Mouse (Mus musculus): ENCODE data around the gene Hectd4. TPM values are rescaled to one million over a fixed set of nuclear protein-coding genes. Genes with fewer than 3 reads are reported as not detected.

Gene Hectd4
- total and polyA plus RNA-seq, 2 experiments from 2014 or later, result 15.9 to 107 TPM

DNA sequence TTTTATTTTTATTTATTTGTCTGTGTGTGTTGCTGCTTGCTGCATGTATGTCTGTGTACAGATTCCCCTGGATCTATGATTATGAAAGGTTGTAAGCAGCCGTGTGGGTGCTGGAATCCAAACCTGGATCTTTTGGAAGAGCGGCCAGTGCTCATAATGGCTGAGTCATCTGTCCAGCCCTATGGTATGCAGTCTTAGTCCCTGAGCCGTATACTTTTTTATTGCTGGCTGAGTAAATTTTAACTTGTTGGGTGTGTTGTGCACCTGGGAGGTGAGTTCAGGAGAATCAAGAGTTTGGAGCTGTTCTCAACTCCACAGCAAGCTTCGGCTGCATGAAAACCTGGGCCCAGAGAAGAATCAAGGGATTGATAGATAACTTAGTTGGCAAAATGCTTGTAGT lies 191.0 kb downstream of the Hectd4 start:
- Histone ChIP-seq H3K9me3 (ENCODE audit: low read length) (no peaks in the 10 kb centered on the region), H3K27ac (no peak overlapping the region), H3K36me3 (ENCODE audit: insufficient read depth, low read length) (peaks cover 45% of the 10 kb centered on the region; the same call in 1 of the 2 replicates), H3K4me2 (ENCODE audit: low read depth, low read length) (no peak overlapping the region), H3K9ac (replicated peaks; ENCODE audit: low read length) (no peak overlapping the region), H3K27me3 (ENCODE audit: insufficient read depth, low read length) (no peaks in the 10 kb centered on the region), H3K4me1 (ENCODE audit: insufficient read depth, low read length) (no peaks in the 10 kb centered on the region), H3K4me3 (ENCODE audit: low read length) (no peak overlapping the region)
- WGBS, result 94% methylated on average over 4 of the region's 4 CpGs
- ATAC-seq (no peak), DNase-seq (ENCODE audit: low spot score) (no peak)
- TF ChIP-seq CTCF (IDR thresholded peaks at IDR 0.05; ENCODE audit: low read depth), result no peak

Other genes with a start within 250 kb of the Hectd4 start
- gene Rph3a, start 210.1 kb upstream of the Hectd4 start, total RNA-seq (2014; rRNA removed), result 44.3 and 50.7 TPM in 2 replicates
- 35.2 and 39.4 TPM in 2 replicates for gene Rph3a, start 210.1 kb upstream of the Hectd4 start, polyA plus RNA-seq (2015; fragmentation: Nextera tagmentation; extraction: Ambion mirVana)
- gene Ptpn11, start 28.8 kb upstream of the Hectd4 start, total RNA-seq (2014; rRNA removed), result 47.5 and 54.7 TPM in 2 replicates
- gene Ptpn11, start 28.8 kb upstream of the Hectd4 start, polyA plus RNA-seq (2015; fragmentation: Nextera tagmentation; extraction: Ambion mirVana), result 27.9 and 28.4 TPM in 2 replicates
- gene Rpl6, start 15.7 kb upstream of the Hectd4 start, total RNA-seq (2014; rRNA removed), result 343 and 354 TPM in 2 replicates
- gene Rpl6, start 15.7 kb upstream of the Hectd4 start, polyA plus RNA-seq (2015; fragmentation: Nextera tagmentation; extraction: Ambion mirVana), result 359 and 380 TPM in 2 replicates
- 81.9 and 94.4 TPM in 2 replicates for gene Trafd1, start 165.4 kb downstream of the Hectd4 start, total RNA-seq (2014; rRNA removed)
- gene Trafd1, start 165.4 kb downstream of the Hectd4 start, polyA plus RNA-seq (2015; fragmentation: Nextera tagmentation; extraction: Ambion mirVana), result 107 and 108 TPM in 2 replicates
- gene Naa25, start 177.7 kb downstream of the Hectd4 start, total RNA-seq (2014; rRNA removed), result 32.9 and 33.9 TPM in 2 replicates
- gene Naa25, start 177.7 kb downstream of the Hectd4 start, polyA plus RNA-seq (2015; fragmentation: Nextera tagmentation; extraction: Ambion mirVana), result 37.5 and 38.3 TPM in 2 replicates
- 0.72 and 7.6 TPM in 2 replicates for gene Tmem116, start 231.7 kb downstream of the Hectd4 start, total RNA-seq (2014; rRNA removed)
- 2.3 and 2.6 TPM in 2 replicates for gene Tmem116, start 231.7 kb downstream of the Hectd4 start, polyA plus RNA-seq (2015; fragmentation: Nextera tagmentation; extraction: Ambion mirVana)
- gene Erp29, start 232.3 kb downstream of the Hectd4 start, total RNA-seq (2014; rRNA removed), result 37.1 and 55.9 TPM in 2 replicates
- gene Erp29, start 232.3 kb downstream of the Hectd4 start, polyA plus RNA-seq (2015; fragmentation: Nextera tagmentation; extraction: Ambion mirVana), result 192 and 196 TPM in 2 replicates

Data from hindbrain, postnatal 0 days (tissue).